Mouse (Mus musculus) midbrain, embryonic 11.5 days (tissue): ENCODE results near the gene Spon2. TPM values are rescaled to one million over a fixed set of nuclear protein-coding genes. Genes with fewer than 3 reads are reported as not detected.
A peak's percentile ranks its signal among the peaks of the same experiment; 100 is the strongest.

Source experiments
- ATAC-seq: fragments of 200-750 bp; cut with Nextera tagmentation; 2 replicates; pipeline ENCODE4 v1.8.0; 2017; ENCODE audit warnings: moderate TSS enrichment, moderate library complexity; ENCODE audit not compliant: low FRiP score
- DNase-seq: peaks from one replicate; pipeline ENCODE4 v3.0.0; 2015; ENCODE audit warnings: low spot score; ENCODE audit errors: missing footprints
- H3K27ac ChIP-seq: fragments of 300-500 bp; sonication (generic); 2 replicates; pipeline ENCODE4 v1.5.1; 2014; ENCODE audit warnings: low read depth, low read length
- H3K27me3 ChIP-seq: fragments of 300-500 bp; sonication (generic); 2 replicates; pipeline ENCODE4 v1.6.1; 2014; ENCODE audit warnings: mild to moderate bottlenecking, low read length, moderate library complexity, mixed read lengths; ENCODE audit not compliant: control insufficient read depth, insufficient read depth
- H3K36me3 ChIP-seq: fragments of 300-500 bp; sonication (generic); 2 replicates; pipeline ENCODE4 v1.6.1; 2014; ENCODE audit warnings: mild to moderate bottlenecking, low read length, moderate library complexity, mixed read lengths; ENCODE audit not compliant: control insufficient read depth, insufficient read depth
- H3K4me1 ChIP-seq: fragments of 300-500 bp; sonication (generic); 2 replicates; pipeline ENCODE4 v1.6.1; 2014; ENCODE audit warnings: low read length; ENCODE audit not compliant: control insufficient read depth, insufficient read depth
- H3K4me2 ChIP-seq: fragments of 300-500 bp; sonication (generic); 2 replicates; pipeline ENCODE4 v1.6.1; 2014; ENCODE audit warnings: mild to moderate bottlenecking, moderate library complexity
- H3K4me3 ChIP-seq: fragments of 300-500 bp; sonication (generic); 2 replicates; pipeline ENCODE4 v1.5.1; 2014; ENCODE audit warnings: low read depth, low read length
- H3K9ac ChIP-seq: fragments of 300-500 bp; sonication (generic); 2 replicates; pipeline ENCODE4 v1.6.1; 2014; ENCODE audit warnings: low read length
- H3K9me3 ChIP-seq: fragments of 300-500 bp; sonication (generic); 2 replicates; pipeline ENCODE4 v1.6.1; 2016; ENCODE audit warnings: low read length; ENCODE audit not compliant: control insufficient read depth
- WGBS: fragments of 180-500 bp; shearing (Covaris S2); extraction: QIAGEN DNeasy Blood & Tissue Kit; methylation state at CpG from one replicate; pipeline ENCODE4 v1.1.7; 2014; 5-methylcytosine and 5-hydroxymethylcytosine counted together
- polyA plus RNA-seq: library from polyadenylated mRNA; unstranded; fragments of >200 nt; fragmentation: Nextera tagmentation; extraction: Ambion mirVana; gene quantifications from 2 replicates; pipeline ENCODE4 v1.2.1, GENCODE M21; 2014

Gene Spon2
- polyA plus RNA-seq, 1 experiment from 2014 or later, result 3.5 TPM

GRCm38 (mm10) chr5:33237600-33238255, 19.5 kb upstream of the Spon2 start:
- WGBS, result 92% methylated on average over 11 of the region's 11 CpGs
- ATAC-seq, result no peak

DNA sequence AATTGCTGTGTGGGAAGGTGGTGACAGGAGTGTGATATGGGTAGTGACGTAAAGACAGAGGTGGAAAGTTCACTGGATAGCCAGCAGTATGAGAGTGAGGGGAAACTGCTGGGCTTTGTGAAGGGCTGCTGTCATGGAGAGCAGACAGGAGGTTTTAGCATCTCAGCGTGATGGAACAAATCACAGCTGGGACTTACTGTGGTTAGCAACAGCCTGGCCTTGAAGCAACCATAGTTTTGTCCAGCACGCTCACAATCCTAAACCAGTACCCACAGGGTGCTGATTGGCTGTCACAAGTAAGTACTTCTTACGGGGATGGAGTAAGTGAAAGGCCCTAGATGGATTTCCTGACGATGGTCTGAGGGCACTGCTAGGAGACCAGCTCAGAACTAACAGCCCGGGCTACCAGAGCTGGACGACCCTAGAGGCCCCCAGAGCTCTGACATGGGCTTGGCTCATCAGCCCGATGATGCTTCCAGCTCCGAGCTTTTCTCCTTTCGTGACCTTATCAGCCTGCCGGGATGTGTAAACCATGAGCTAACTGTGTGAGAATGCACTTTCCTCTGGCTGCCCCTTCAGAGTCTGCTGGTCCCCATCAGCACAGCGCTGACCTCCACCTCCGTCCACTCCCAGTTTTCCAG, 16.3 kb upstream of the Spon2 start:
- no peaks in the 10 kb centered on the region for H3K4me1 ChIP-seq
- no peak overlapping the region for H3K4me3 ChIP-seq
- H3K27me3 ChIP-seq, result no peaks in the 10 kb centered on the region
- H3K36me3 ChIP-seq, result no peaks in the 10 kb centered on the region
- 79% methylated on average over 13 of the region's 13 CpGs for WGBS
- DNase-seq (no peak), ATAC-seq (no peak)
- no peaks in the 10 kb centered on the region for H3K9me3 ChIP-seq
- no peak overlapping the region for H3K4me2 ChIP-seq
- H3K27ac ChIP-seq, result no peak overlapping the region
- no peak overlapping the region for H3K9ac ChIP-seq

More at GRCm38 (mm10) chr5:33237600-33238255, 19.5 kb upstream of the Spon2 start:
- Histone ChIP-seq H3K4me2 (no peak overlapping the region), H3K4me3 (no peak overlapping the region), H3K4me1 (no peaks in the 10 kb centered on the region), H3K36me3 (no peaks in the 10 kb centered on the region), H3K27me3 (no peaks in the 10 kb centered on the region), H3K9ac (no peak overlapping the region), H3K9me3 (no peaks in the 10 kb centered on the region), H3K27ac (no peak overlapping the region)
- DNase-seq, result no peak

GRCm38 (mm10) chr5:33232791-33233190, 14.5 kb upstream of the Spon2 start:
- 84% methylated on average over 5 of the region's 5 CpGs for WGBS
- DNase-seq, result no peak
- Histone ChIP-seq H3K9ac (no peak overlapping the region), H3K36me3 (no peaks in the 10 kb centered on the region), H3K4me1 (no peaks in the 10 kb centered on the region), H3K9me3 (no peaks in the 10 kb centered on the region), H3K4me2 (no peak overlapping the region), H3K27ac (no peak overlapping the region), H3K4me3 (no peak overlapping the region), H3K27me3 (no peaks in the 10 kb centered on the region)
- ATAC-seq, result no peak

GRCm38 (mm10) chr5:33230285-33230684, 12.0 kb upstream of the Spon2 start:
- H3K4me1 ChIP-seq, result no peaks in the 10 kb centered on the region
- no peak overlapping the region for H3K9ac ChIP-seq
- 57% methylated on average over 5 of the region's 5 CpGs for WGBS
- H3K9me3 ChIP-seq, result no peaks in the 10 kb centered on the region
- H3K27me3 ChIP-seq, result no peaks in the 10 kb centered on the region
- no peaks in the 10 kb centered on the region for H3K36me3 ChIP-seq
- H3K27ac ChIP-seq, result no peak overlapping the region
- peak; percentile 12 for DNase-seq
- H3K4me3 ChIP-seq, result no peak overlapping the region
- H3K4me2 ChIP-seq, result no peak overlapping the region
- ATAC-seq, result no peak

DNA sequence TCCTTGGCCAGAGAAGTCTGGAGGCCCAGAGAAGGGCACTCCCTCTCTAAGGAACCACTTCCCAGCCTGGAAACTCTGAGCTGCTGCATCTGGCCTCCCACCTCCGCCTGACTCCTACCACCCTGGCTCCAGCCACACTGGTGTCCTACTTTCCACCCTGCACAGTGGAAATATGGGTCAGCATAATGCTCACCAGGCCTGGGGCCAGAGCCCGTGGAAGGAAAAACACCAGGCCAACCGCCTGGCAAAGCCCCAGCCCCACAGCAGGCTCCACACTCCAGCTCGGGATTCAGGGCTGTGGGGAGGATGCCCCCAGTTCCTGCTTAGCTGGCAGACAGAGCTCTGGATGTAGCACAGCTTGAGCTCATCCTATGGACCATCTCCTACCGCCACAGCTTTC, 10.2 kb upstream of the Spon2 start:
- ATAC-seq, result no peak
- H3K27me3 ChIP-seq, result no peaks in the 10 kb centered on the region
- 77% methylated on average over 5 of the region's 5 CpGs for WGBS
- no peak overlapping the region for H3K9ac ChIP-seq
- H3K4me3 ChIP-seq, result no peak overlapping the region
- H3K9me3 ChIP-seq, result no peaks in the 10 kb centered on the region
- no peaks in the 10 kb centered on the region for H3K4me1 ChIP-seq
- H3K36me3 ChIP-seq, result no peaks in the 10 kb centered on the region
- DNase-seq, result no peak
- H3K4me2 ChIP-seq, result no peak overlapping the region
- H3K27ac ChIP-seq, result no peak overlapping the region

DNA sequence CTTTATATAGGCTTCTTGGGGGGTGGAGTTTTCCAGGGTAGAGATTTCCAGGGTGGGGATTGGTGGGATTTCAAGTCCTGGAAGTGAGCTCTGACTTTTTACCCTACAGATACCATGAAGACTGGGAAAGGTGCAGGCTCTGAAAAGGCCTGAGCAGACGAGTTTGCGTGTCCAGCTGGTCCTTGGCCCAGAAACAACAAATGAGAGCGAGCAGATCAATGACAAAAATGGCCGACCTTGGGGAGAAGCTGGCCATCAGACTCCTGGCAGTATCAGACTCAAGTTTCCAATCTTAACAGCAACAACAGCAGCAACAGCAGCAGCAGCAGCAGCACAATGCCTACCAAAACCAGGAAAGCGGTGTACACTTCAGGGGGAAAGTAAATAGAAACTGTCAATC, 7.4 kb upstream of the Spon2 start:
- WGBS, result 87% methylated on average over 5 of the region's 5 CpGs

GRCm38 (mm10) chr5:33224491-33224890, 6.2 kb upstream of the Spon2 start:
- Histone ChIP-seq H3K9ac (no peak overlapping the region), H3K9me3 (no peaks in the 10 kb centered on the region), H3K27me3 (no peaks in the 10 kb centered on the region), H3K27ac (no peak overlapping the region), H3K4me1 (no peaks in the 10 kb centered on the region), H3K4me3 (no peak overlapping the region), H3K36me3 (no peaks in the 10 kb centered on the region), H3K4me2 (no peak overlapping the region)
- ATAC-seq (no peak), DNase-seq (no peak)
- 86% methylated on average over 7 of the region's 7 CpGs for WGBS

More for the DNA sequence above, 7.4 kb upstream of the Spon2 start:
- H3K9me3 ChIP-seq, result no peaks in the 10 kb centered on the region
- no peaks in the 10 kb centered on the region for H3K27me3 ChIP-seq
- no peak overlapping the region for H3K9ac ChIP-seq
- DNase-seq, result no peak
- no peak for ATAC-seq
- no peaks in the 10 kb centered on the region for H3K36me3 ChIP-seq
- H3K4me2 ChIP-seq, result no peak overlapping the region
- H3K27ac ChIP-seq, result no peak overlapping the region
- no peak overlapping the region for H3K4me3 ChIP-seq
- H3K4me1 ChIP-seq, result no peaks in the 10 kb centered on the region

DNA sequence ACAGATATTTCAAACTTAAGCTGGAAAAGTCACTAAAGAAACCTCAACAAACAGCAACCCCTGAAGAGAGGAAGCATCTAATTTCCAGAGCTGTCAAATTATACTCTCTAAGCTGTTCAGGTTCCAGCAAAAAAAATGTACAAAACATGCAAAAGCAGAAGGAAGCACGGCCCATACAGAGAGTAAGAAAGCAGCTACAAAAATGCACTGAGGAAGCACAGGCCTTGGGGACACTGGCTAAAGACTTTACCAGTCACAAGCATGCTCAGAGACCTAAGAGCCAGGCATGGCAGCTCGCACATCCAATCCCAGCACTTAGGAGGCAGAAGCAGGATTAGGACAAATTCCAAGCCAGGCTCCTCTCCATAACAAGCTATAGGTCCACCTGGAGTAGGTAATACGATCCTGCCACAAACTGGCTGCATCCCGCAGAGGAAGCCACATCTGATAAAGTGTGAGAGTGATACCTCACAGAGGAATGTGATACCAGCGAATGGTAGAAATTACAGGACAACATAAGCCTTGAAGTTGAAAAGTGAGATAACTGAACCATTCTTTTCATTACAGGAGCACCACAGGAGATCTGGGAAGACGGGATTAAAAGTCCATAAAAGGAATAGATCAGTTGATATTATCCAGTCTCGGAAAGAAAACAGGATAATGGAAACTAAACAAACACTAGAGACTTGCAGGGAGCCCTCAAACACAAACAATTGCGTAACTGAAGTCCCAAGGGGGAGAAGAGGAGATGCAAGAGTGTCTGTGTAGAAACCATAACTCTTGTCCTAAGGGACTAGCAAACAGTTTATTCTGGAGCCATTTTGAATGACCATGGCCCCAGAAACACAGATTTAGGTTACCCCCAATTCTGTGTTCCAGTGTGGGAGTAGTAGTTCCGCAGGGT, 4.8 kb upstream of the Spon2 start:
- H3K27ac ChIP-seq, result no peak overlapping the region
- WGBS, result 71% methylated on average over 9 of the region's 9 CpGs

GRCm38 (mm10) chr5:33222389-33222788, 4.1 kb upstream of the Spon2 start:
- no peaks in the 10 kb centered on the region for H3K9me3 ChIP-seq
- WGBS, result 80% methylated on average over 6 of the region's 6 CpGs
- DNase-seq, result no peak

More for the DNA sequence above, 4.8 kb upstream of the Spon2 start:
- no peak for ATAC-seq
- Histone ChIP-seq H3K9ac (no peak overlapping the region), H3K4me1 (peaks cover 5% of the 10 kb centered on the region), H3K36me3 (no peaks in the 10 kb centered on the region), H3K9me3 (no peaks in the 10 kb centered on the region), H3K4me2 (no peak overlapping the region), H3K27me3 (no peaks in the 10 kb centered on the region), H3K4me3 (no peak overlapping the region)
- peak; percentile 49 for DNase-seq

More at GRCm38 (mm10) chr5:33222389-33222788, 4.1 kb upstream of the Spon2 start:
- no peak for ATAC-seq
- no peak overlapping the region for H3K9ac ChIP-seq
- H3K36me3 ChIP-seq, result no peaks in the 10 kb centered on the region
- H3K4me3 ChIP-seq, result no peak overlapping the region
- H3K27me3 ChIP-seq, result no peaks in the 10 kb centered on the region
- no peak overlapping the region for H3K27ac ChIP-seq
- H3K4me1 ChIP-seq, result peaks cover 11% of the 10 kb centered on the region
- no peak overlapping the region for H3K4me2 ChIP-seq
